Comparison of ENCODE assay signal across 8 mouse cellular contexts in genomic region chr13:55511492-55511861, GRCm38 (mm10). TPM values are rescaled to one million over a fixed set of nuclear protein-coding genes. Genes with fewer than 3 reads are reported as not detected.
DNase-seq lines count a peak whose midpoint lies in the region; ATAC-seq and TF ChIP-seq lines count a peak whose summit lies in the region.

No protein-coding gene starts in this region.

- H3K9me3 ChIP-seq in embryonic facial prominence, embryonic 11.5 days (replicated peaks; ENCODE audit: control insufficient read depth, low read length) = no peaks in the 10 kb centered on the region
- no peaks in the 10 kb centered on the region for H3K9me3 ChIP-seq in intestine, postnatal 0 days (ENCODE audit: control insufficient read depth)
- H3K9me3 ChIP-seq in midbrain, embryonic 16.5 days (replicated peaks; ENCODE audit: control insufficient read depth, low read length, poor library complexity, severe bottlenecking) = no peaks in the 10 kb centered on the region

- peak; percentile 13 for DNase-seq in kidney, adult 9 months
- no peak for DNase-seq in kidney, adult 8-10 months
- DNase-seq in embryonic facial prominence, embryonic 11.5 days (ENCODE audit: low spot score) = peak; percentile 25
- DNase-seq in gastrocnemius, adult 18-20 months (ENCODE audit: low spot score) = no peak
- no peak for DNase-seq in layer of hippocampus, postnatal 25 days (ENCODE audit: extremely low spot score in 1 of 2, low spot score in 1 of 2)

- H3K4me3 ChIP-seq in embryonic facial prominence, embryonic 11.5 days (ENCODE audit: low read depth, low read length) = peak overlapping the region; percentile 89; the same call in 1 of the 2 replicates
- peak overlapping the region; percentile 85; the same call in 1 of the 2 replicates for H3K4me3 ChIP-seq in intestine, postnatal 0 days (ENCODE audit: low read depth, low read length)
- 0 out of 2 replicates have a peak overlapping the region, but pooled peaks have one; percentile 2 for H3K4me3 ChIP-seq in midbrain, embryonic 16.5 days (ENCODE audit: low read depth, low read length)

- no peaks in the 10 kb centered on the region for H3K27me3 ChIP-seq in embryonic facial prominence, embryonic 11.5 days (ENCODE audit: control insufficient read depth, insufficient read depth, low read length)
- H3K27me3 ChIP-seq in intestine, postnatal 0 days (replicated peaks; ENCODE audit: control insufficient read depth, insufficient read depth, low read length) = no peaks in the 10 kb centered on the region
- H3K27me3 ChIP-seq in midbrain, embryonic 16.5 days (ENCODE audit: control insufficient read depth, insufficient read depth, low read depth, low read length) = no peaks in the 10 kb centered on the region

- H3K9ac ChIP-seq in embryonic facial prominence, embryonic 11.5 days (replicated peaks; ENCODE audit: low read length) = no peak overlapping the region; the same call in 1 of the 2 replicates
- H3K9ac ChIP-seq in intestine, postnatal 0 days (ENCODE audit: low read depth, low read length) = no peak overlapping the region; the same call in 1 of the 2 replicates
- H3K9ac ChIP-seq in midbrain, embryonic 16.5 days (ENCODE audit: low read depth, low read length) = peak overlapping the region; percentile 42; the same call in 1 of the 2 replicates

- peaks cover 17% of the 10 kb centered on the region for H3K4me1 ChIP-seq in embryonic facial prominence, embryonic 11.5 days (ENCODE audit: control insufficient read depth, insufficient read depth, low read length)
- H3K4me1 ChIP-seq in intestine, postnatal 0 days (replicated peaks; ENCODE audit: control insufficient read depth, insufficient read depth, low read length) = peaks cover 7% of the 10 kb centered on the region
- H3K4me1 ChIP-seq in midbrain, embryonic 16.5 days (ENCODE audit: control insufficient read depth, insufficient read depth, low read length) = peaks cover 27% of the 10 kb centered on the region

- no peak for ATAC-seq in embryonic facial prominence, embryonic 11.5 days (replicated peaks; ENCODE audit: insufficient number of reproducible peaks, low FRiP score, low TSS enrichment, low read depth)
- ATAC-seq in intestine, postnatal 0 days = no peak; the same call in 1 of the 2 replicates
- no peak for ATAC-seq in midbrain, embryonic 16.5 days
- ATAC-seq in megakaryocyte-erythroid progenitor cell, adult 5-6 weeks (replicated peaks; ENCODE audit: low FRiP score, low TSS enrichment, poor library complexity, severe bottlenecking) = no peak

- H3K36me3 ChIP-seq in embryonic facial prominence, embryonic 11.5 days (replicated peaks; ENCODE audit: control insufficient read depth, insufficient read depth, low read depth, low read length) = no peaks in the 10 kb centered on the region; the same call in 1 of the 2 replicates
- peaks cover 37% of the 10 kb centered on the region for H3K36me3 ChIP-seq in intestine, postnatal 0 days (ENCODE audit: control insufficient read depth, insufficient read depth)
- H3K36me3 ChIP-seq in midbrain, embryonic 16.5 days (ENCODE audit: control insufficient read depth, insufficient read depth, low read length) = peaks cover 26% of the 10 kb centered on the region

- H3K27ac ChIP-seq in embryonic facial prominence, embryonic 11.5 days (replicated peaks; ENCODE audit: low read depth, low read length) = peak overlapping the region; percentile 63
- H3K27ac ChIP-seq in intestine, postnatal 0 days (ENCODE audit: low read depth, low read length) = peak overlapping the region; percentile 80
- H3K27ac ChIP-seq in midbrain, embryonic 16.5 days (ENCODE audit: low read length) = peak overlapping the region; percentile 61

- H3K4me2 ChIP-seq in embryonic facial prominence, embryonic 11.5 days (ENCODE audit: low read depth, low read length) = peak overlapping the region; percentile 75
- H3K4me2 ChIP-seq in intestine, postnatal 0 days (replicated peaks; ENCODE audit: low read depth) = peak overlapping the region; percentile 95
- peak overlapping the region; percentile 90 for H3K4me2 ChIP-seq in midbrain, embryonic 16.5 days (ENCODE audit: low read length)

- WGBS in embryonic facial prominence, embryonic 11.5 days = 16% methylated on average over 5 of the region's 5 CpGs
- 19% methylated on average over 5 of the region's 5 CpGs for WGBS in intestine, postnatal 0 days
- 37% methylated on average over 5 of the region's 5 CpGs for WGBS in midbrain, embryonic 16.5 days

- no peak for TF ChIP-seq CTCF in intestine, postnatal 0 days (IDR thresholded peaks at IDR 0.05; ENCODE audit: low read depth)

RNA-seq across cellular contexts. Expression of gene Pdlim7, which starts 2.0 kb away (rescaled TPM):
- 124 and 136 TPM in 2 replicates for polyA plus RNA-seq in embryonic facial prominence, embryonic 11.5 days (2014; fragmentation: Nextera tagmentation; extraction: Ambion mirVana)
- polyA plus RNA-seq in intestine, postnatal 0 days (2015; fragmentation: Nextera tagmentation; extraction: Ambion mirVana) = 131 and 142 TPM in 2 replicates
- 156 and 158 TPM in 2 replicates for polyA plus RNA-seq in midbrain, embryonic 16.5 days (2015; fragmentation: Nextera tagmentation; extraction: Ambion mirVana)
- 100 to 1,000 TPM; 450 to 533 TPM for total RNA-seq in gastrocnemius, adult 18-20 months (2021)
- total RNA-seq in megakaryocyte-erythroid progenitor cell, adult 5-6 weeks (2014; fragmentation: Nextera tagmentation) = 11.5 and 13.2 TPM in 2 replicates
- total RNA-seq in megakaryocyte-erythroid progenitor cell, adult 5-6 weeks (2017) = 3.0 and 4.3 TPM in 2 replicates
- 10 to 100 TPM; 86.6 to 97.7 TPM for total RNA-seq in layer of hippocampus, postnatal 25 days (2021)

RNA-seq across cellular contexts. Expression of gene Dok3, which starts 17.6 kb away (rescaled TPM):
- 1.0 and 1.3 TPM in 2 replicates for polyA plus RNA-seq in embryonic facial prominence, embryonic 11.5 days (2014; fragmentation: Nextera tagmentation; extraction: Ambion mirVana)
- polyA plus RNA-seq in intestine, postnatal 0 days (2015; fragmentation: Nextera tagmentation; extraction: Ambion mirVana) = 1.5 and 1.6 TPM in 2 replicates
- 5.1 and 5.6 TPM in 2 replicates for polyA plus RNA-seq in midbrain, embryonic 16.5 days (2015; fragmentation: Nextera tagmentation; extraction: Ambion mirVana)
- 1 to 10 TPM in 1 of 2 experiments, under 1 TPM in 1; 0.93 to 1.0 TPM for total RNA-seq in gastrocnemius, adult 18-20 months (2021)
- total RNA-seq in megakaryocyte-erythroid progenitor cell, adult 5-6 weeks (2014; fragmentation: Nextera tagmentation) = 1.5 and 2.2 TPM in 2 replicates
- total RNA-seq in megakaryocyte-erythroid progenitor cell, adult 5-6 weeks (2017) = 1.8 and 2.9 TPM in 2 replicates
- 1 to 10 TPM; 9.6 to 9.7 TPM for total RNA-seq in layer of hippocampus, postnatal 25 days (2021)

RNA-seq across cellular contexts. Expression of gene Dbn1, which starts 23.6 kb away (rescaled TPM):
- 231 and 252 TPM in 2 replicates for polyA plus RNA-seq in embryonic facial prominence, embryonic 11.5 days (2014; fragmentation: Nextera tagmentation; extraction: Ambion mirVana)
- polyA plus RNA-seq in intestine, postnatal 0 days (2015; fragmentation: Nextera tagmentation; extraction: Ambion mirVana) = 31.3 and 34.8 TPM in 2 replicates
- polyA plus RNA-seq in midbrain, embryonic 16.5 days (2015; fragmentation: Nextera tagmentation; extraction: Ambion mirVana) = 617 and 675 TPM in 2 replicates
- 1 to 10 TPM; 4.0 to 6.2 TPM for total RNA-seq in gastrocnemius, adult 18-20 months (2021)
- 0.84 TPM in 1 of 2 replicates, not detected in the other for total RNA-seq in megakaryocyte-erythroid progenitor cell, adult 5-6 weeks (2014; fragmentation: Nextera tagmentation)
- total RNA-seq in megakaryocyte-erythroid progenitor cell, adult 5-6 weeks (2017) = 2.4 TPM in 1 of 2 replicates, not detected in the other
- 100 to 1,000 TPM; 356 to 398 TPM for total RNA-seq in layer of hippocampus, postnatal 25 days (2021)

RNA-seq across cellular contexts. Expression of gene Ddx41, which starts 25.0 kb away (rescaled TPM):
- polyA plus RNA-seq in embryonic facial prominence, embryonic 11.5 days (2014; fragmentation: Nextera tagmentation; extraction: Ambion mirVana) = 77.7 and 81.4 TPM in 2 replicates
- polyA plus RNA-seq in intestine, postnatal 0 days (2015; fragmentation: Nextera tagmentation; extraction: Ambion mirVana) = 23.2 and 25.8 TPM in 2 replicates
- polyA plus RNA-seq in midbrain, embryonic 16.5 days (2015; fragmentation: Nextera tagmentation; extraction: Ambion mirVana) = 57.0 and 58.1 TPM in 2 replicates
- 10 to 100 TPM in 1 of 2 experiments, 1 to 10 TPM in 1; 9.1 to 12.0 TPM for total RNA-seq in gastrocnemius, adult 18-20 months (2021)
- total RNA-seq in megakaryocyte-erythroid progenitor cell, adult 5-6 weeks (2014; fragmentation: Nextera tagmentation) = 55.0 and 56.4 TPM in 2 replicates
- 58.9 and 64.3 TPM in 2 replicates for total RNA-seq in megakaryocyte-erythroid progenitor cell, adult 5-6 weeks (2017)
- 10 to 100 TPM; 50.7 to 57.2 TPM for total RNA-seq in layer of hippocampus, postnatal 25 days (2021)

RNA-seq across cellular contexts. Expression of gene Prr7, which starts 47.4 kb away (rescaled TPM):
- 1.7 TPM in 2 replicates for polyA plus RNA-seq in embryonic facial prominence, embryonic 11.5 days (2014; fragmentation: Nextera tagmentation; extraction: Ambion mirVana)
- polyA plus RNA-seq in intestine, postnatal 0 days (2015; fragmentation: Nextera tagmentation; extraction: Ambion mirVana) = 0.14 and 0.27 TPM in 2 replicates
- polyA plus RNA-seq in midbrain, embryonic 16.5 days (2015; fragmentation: Nextera tagmentation; extraction: Ambion mirVana) = 5.0 and 5.6 TPM in 2 replicates
- under 1 TPM in 1 of 2 experiments, not detected in 1; 0.21 TPM for total RNA-seq in gastrocnemius, adult 18-20 months (2021)
- total RNA-seq in megakaryocyte-erythroid progenitor cell, adult 5-6 weeks (2014; fragmentation: Nextera tagmentation) = not detected in 2 replicates
- total RNA-seq in megakaryocyte-erythroid progenitor cell, adult 5-6 weeks (2017) = not detected in 2 replicates
- total RNA-seq in layer of hippocampus, postnatal 25 days (2021) = 10 to 100 TPM; 96.9 to 97.3 TPM

Comparison
In these comparisons a context has a peak if more than half of its experiments do, and no peak if none do; other contexts are left out.
1. DNase-seq: peak in kidney, adult 9 months (single experiment) and embryonic facial prominence, embryonic 11.5 days (single experiment); none in kidney, adult 8-10 months (0 of 2), gastrocnemius, adult 18-20 months (single experiment) and layer of hippocampus, postnatal 25 days (0 of 2).
2. H3K4me3 ChIP-seq: peak in every context shown above with its lines; median percentile 89 in embryonic facial prominence, embryonic 11.5 days; 85 in intestine, postnatal 0 days; 2 in midbrain, embryonic 16.5 days.
3. RNA of gene Pdlim7, which starts 2.0 kb away (total RNA-seq): 450 to 533 TPM in gastrocnemius, adult 18-20 months and 86.6 to 97.7 TPM in layer of hippocampus, postnatal 25 days; 3.0 to 13.2 TPM in megakaryocyte-erythroid progenitor cell, adult 5-6 weeks; every median in the first group is over 4 times any median in the second.
4. RNA of gene Dbn1, which starts 23.6 kb away (total RNA-seq): 356 to 398 TPM in layer of hippocampus, postnatal 25 days; 4.0 to 6.2 TPM in gastrocnemius, adult 18-20 months and 0.84 to 2.4 TPM in megakaryocyte-erythroid progenitor cell, adult 5-6 weeks; every median in the first group is over 10 times any median in the second.
5. Peak in every context shown above with its lines, with median percentiles within 50 percentile points of each other: H3K27ac ChIP-seq and H3K4me2 ChIP-seq.